Mouse (Mus musculus): ENCODE measurements around the gene Tmem117.
A peak's percentile ranks its signal among the peaks of the same experiment; 100 is the strongest.

Tmem117 gene

GRCm38 (mm10) chr15:94628830-94629601, at the start of gene Tmem117:
Gene Tmem117 (plus strand): TSS chr15:94629232.
- DNase-seq: peak in 1 of 2 experiments; percentile 3

- DNase-seq: no peak
These were observed 46.9 kb upstream of the Tmem117 start for GRCm38 (mm10) chr15:94582000-94582593.

GRCm38 (mm10) chr15:94583153-94583552, 45.9 kb upstream of the Tmem117 start:
- DNase-seq: no peak

- DNase-seq: no peak
These were observed 44.3 kb upstream of the Tmem117 start for GRCm38 (mm10) chr15:94584738-94585137.

- no peak for DNase-seq
These were observed 41.0 kb upstream of the Tmem117 start for GRCm38 (mm10) chr15:94587826-94588715.

GRCm38 (mm10) chr15:94589219-94590075, 39.6 kb upstream of the Tmem117 start, which contains the start of gene Twf1:
Gene Twf1 (minus strand): TSS chr15:94589889.
- peak; percentile 97 to 99 for DNase-seq

- DNase-seq: no peak
These were observed 38.9 kb upstream of the Tmem117 start for GRCm38 (mm10) chr15:94590083-94590482.

- no peak for DNase-seq
These were observed 37.7 kb upstream of the Tmem117 start for GRCm38 (mm10) chr15:94591356-94591755.

- DNase-seq: no peak
These were observed 35.4 kb upstream of the Tmem117 start for GRCm38 (mm10) chr15:94593586-94593985.

- no peak for DNase-seq
These were observed 28.8 kb upstream of the Tmem117 start for GRCm38 (mm10) chr15:94600145-94600707.

- DNase-seq: peak in 1 of 2 experiments; percentile 46
These were observed 27.7 kb upstream of the Tmem117 start for GRCm38 (mm10) chr15:94601339-94601738.

- DNase-seq: no peak
These were observed 26.6 kb upstream of the Tmem117 start for GRCm38 (mm10) chr15:94602441-94602840.

- no peak for DNase-seq
These were observed 21.3 kb upstream of the Tmem117 start for GRCm38 (mm10) chr15:94607768-94608167.

- DNase-seq: no peak
These were observed 13.0 kb upstream of the Tmem117 start for GRCm38 (mm10) chr15:94616036-94616435.

GRCm38 (mm10) chr15:94620909-94621308, 8.1 kb upstream of the Tmem117 start:
- DNase-seq: no peak

GRCm38 (mm10) chr15:94628463-94628829, 586 bp upstream of the Tmem117 start:
- DNase-seq: no peak

GRCm38 (mm10) chr15:94630553-94630952, 1.5 kb downstream of the Tmem117 start:
- no peak for DNase-seq

GRCm38 (mm10) chr15:94634524-94634923, 5.5 kb downstream of the Tmem117 start:
- DNase-seq: no peak

GRCm38 (mm10) chr15:94638207-94638606, 9.2 kb downstream of the Tmem117 start:
- no peak for DNase-seq

GRCm38 (mm10) chr15:94639126-94639525, 10.1 kb downstream of the Tmem117 start:
- no peak for DNase-seq

- no peak for DNase-seq
These were observed 17.0 kb downstream of the Tmem117 start for GRCm38 (mm10) chr15:94646012-94646411.

GRCm38 (mm10) chr15:94648430-94648829, 19.4 kb downstream of the Tmem117 start:
- DNase-seq: no peak
